Mouse (Mus musculus) lung, embryonic 15.5 days (tissue): ENCODE results near the gene Gpr179. TPM values are rescaled to one million over a fixed set of nuclear protein-coding genes. Genes with fewer than 3 reads are reported as not detected.

Experiments used
- ATAC-seq: fragments of 200-750 bp; cut with Nextera tagmentation; 2 replicates; pipeline ENCODE4 v1.8.0; 2017; ENCODE audit warnings: moderate number of reproducible peaks, borderline replicate concordance; ENCODE audit not compliant: low FRiP score, low TSS enrichment; ENCODE audit errors: extremely low read depth
- H3K27ac ChIP-seq: fragments of 300-500 bp; sonication (generic); 2 replicates; pipeline ENCODE4 v1.5.1; 2015; ENCODE audit warnings: moderate library complexity, mild to moderate bottlenecking, inconsistent platforms
- H3K27me3 ChIP-seq: fragments of 300-500 bp; sonication (generic); 2 replicates; pipeline ENCODE4 v1.6.1; 2015; ENCODE audit warnings: inconsistent platforms
- H3K36me3 ChIP-seq: fragments of 300-500 bp; sonication (generic); 2 replicates; pipeline ENCODE4 v1.6.1; 2015; ENCODE audit warnings: inconsistent platforms
- H3K4me1 ChIP-seq: fragments of 300-500 bp; sonication (generic); 2 replicates; pipeline ENCODE4 v1.6.1; 2015; ENCODE audit warnings: inconsistent platforms
- H3K4me2 ChIP-seq: fragments of 300-500 bp; sonication (generic); 2 replicates; pipeline ENCODE4 v1.6.1; 2015; ENCODE audit warnings: inconsistent platforms, mild to moderate bottlenecking, moderate library complexity
- H3K4me3 ChIP-seq: fragments of 300-500 bp; sonication (generic); 2 replicates; pipeline ENCODE4 v1.5.1; 2015; ENCODE audit warnings: mild to moderate bottlenecking, inconsistent platforms
- H3K9ac ChIP-seq: fragments of 300-500 bp; sonication (generic); 2 replicates; pipeline ENCODE4 v1.6.1; 2015; ENCODE audit warnings: inconsistent platforms
- H3K9me3 ChIP-seq: fragments of 300-500 bp; sonication (generic); 2 replicates; pipeline ENCODE4 v1.6.1; 2016; ENCODE audit warnings: inconsistent platforms
- WGBS: fragments of 180-500 bp; shearing (Covaris S2); methylation state at CpG from one replicate; pipeline ENCODE4 v1.1.7; 2015; 5-methylcytosine and 5-hydroxymethylcytosine counted together
- polyA plus RNA-seq: library from polyadenylated mRNA; unstranded; fragments of >200 nt; fragmentation: Nextera tagmentation; extraction: Ambion mirVana; gene quantifications from 2 replicates; pipeline ENCODE4 v1.2.1, GENCODE M21; 2015

The Gpr179 gene
- polyA plus RNA-seq, 1 experiment from 2014 or later, result 0.07 TPM

GRCm38 (mm10) chr11:97299939-97300338 is 51.9 kb downstream of the Gpr179 start:
- Histone ChIP-seq H3K27ac (no peak overlapping the region), H3K36me3 (no peaks in the 10 kb centered on the region), H3K4me1 (peaks cover 12% of the 10 kb centered on the region), H3K4me2 (no peak overlapping the region), H3K4me3 (no peak overlapping the region), H3K9me3 (no peaks in the 10 kb centered on the region), H3K9ac (no peak overlapping the region), H3K27me3 (no peaks in the 10 kb centered on the region)
- WGBS, result 78% methylated on average over 2 of the region's 2 CpGs
- no peak for ATAC-seq

- ATAC-seq, result no peak
- Histone ChIP-seq H3K27me3 (no peaks in the 10 kb centered on the region), H3K9me3 (no peaks in the 10 kb centered on the region), H3K27ac (no peak overlapping the region), H3K36me3 (no peaks in the 10 kb centered on the region), H3K4me3 (no peak overlapping the region), H3K4me2 (no peak overlapping the region), H3K9ac (no peak overlapping the region), H3K4me1 (no peaks in the 10 kb centered on the region)
- 79% methylated on average over 3 of the region's 4 CpGs for WGBS
Measured at GRCm38 (mm10) chr11:97296542-97296941, 55.3 kb downstream of the Gpr179 start.

GRCm38 (mm10) chr11:97292731-97293130 is 59.1 kb downstream of the Gpr179 start:
- 80% methylated on average over 1 of the region's 1 CpGs for WGBS
- H3K9ac ChIP-seq, result no peak overlapping the region
- no peak overlapping the region for H3K4me3 ChIP-seq
- H3K4me2 ChIP-seq, result no peak overlapping the region
- H3K27me3 ChIP-seq, result no peaks in the 10 kb centered on the region
- no peak overlapping the region for H3K27ac ChIP-seq
- H3K9me3 ChIP-seq, result no peaks in the 10 kb centered on the region
- no peaks in the 10 kb centered on the region for H3K4me1 ChIP-seq
- ATAC-seq, result no peak
- H3K36me3 ChIP-seq, result no peaks in the 10 kb centered on the region

DNA sequence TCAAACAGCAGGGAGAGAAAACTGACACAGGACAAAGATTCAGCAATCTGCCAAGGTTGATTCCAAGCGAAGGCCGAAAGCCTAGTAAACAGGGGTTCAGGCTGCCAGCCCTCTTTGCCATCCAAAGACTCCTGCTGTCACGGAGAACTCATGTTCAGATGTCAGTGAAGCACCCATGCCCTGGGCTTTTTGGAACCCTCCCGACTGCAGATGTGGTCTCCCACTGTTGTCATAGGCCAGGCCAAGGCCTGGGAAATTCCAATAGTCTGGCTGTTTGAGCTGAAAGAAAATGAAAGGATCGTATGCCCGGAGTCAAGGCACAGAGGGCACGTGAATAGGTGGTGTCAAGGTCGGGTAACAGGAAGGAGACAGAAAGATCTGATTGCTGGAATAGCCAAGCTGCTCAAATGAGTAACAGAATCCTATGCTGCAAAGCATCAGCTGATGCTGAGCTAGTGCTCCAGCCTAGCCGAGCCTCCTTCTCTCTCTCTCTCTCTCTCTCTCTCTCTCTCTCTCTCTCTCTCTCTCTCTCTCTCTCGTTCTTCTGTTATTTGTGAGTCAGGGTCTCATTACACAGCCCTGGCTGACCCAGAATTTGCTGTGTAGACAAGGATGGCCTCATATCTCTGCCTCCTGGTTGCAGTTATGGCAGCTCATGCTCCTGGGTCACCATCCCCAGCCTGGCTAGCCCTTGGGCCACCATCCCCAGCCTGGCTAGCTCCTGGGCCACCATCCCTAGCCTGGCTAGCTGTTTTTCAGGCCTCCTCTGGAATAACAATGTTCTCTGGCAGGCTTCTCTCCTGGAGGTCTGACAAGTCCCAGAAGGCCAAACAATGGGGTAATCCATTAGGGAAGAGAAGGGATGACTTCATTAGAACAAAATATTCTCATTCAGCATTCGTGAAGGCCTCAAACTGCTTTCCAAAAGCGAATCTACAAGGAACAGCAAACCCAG is 62.3 kb downstream of the Gpr179 start:
- H3K27ac ChIP-seq, result no peak overlapping the region
- 45% methylated on average over 12 of the region's 12 CpGs for WGBS
- no peak for ATAC-seq
- no peak overlapping the region for H3K4me3 ChIP-seq
- no peak overlapping the region for H3K9ac ChIP-seq
- no peaks in the 10 kb centered on the region for H3K9me3 ChIP-seq
- no peaks in the 10 kb centered on the region for H3K36me3 ChIP-seq
- no peak overlapping the region for H3K4me2 ChIP-seq
- no peaks in the 10 kb centered on the region for H3K4me1 ChIP-seq
- H3K27me3 ChIP-seq, result no peaks in the 10 kb centered on the region

DNA sequence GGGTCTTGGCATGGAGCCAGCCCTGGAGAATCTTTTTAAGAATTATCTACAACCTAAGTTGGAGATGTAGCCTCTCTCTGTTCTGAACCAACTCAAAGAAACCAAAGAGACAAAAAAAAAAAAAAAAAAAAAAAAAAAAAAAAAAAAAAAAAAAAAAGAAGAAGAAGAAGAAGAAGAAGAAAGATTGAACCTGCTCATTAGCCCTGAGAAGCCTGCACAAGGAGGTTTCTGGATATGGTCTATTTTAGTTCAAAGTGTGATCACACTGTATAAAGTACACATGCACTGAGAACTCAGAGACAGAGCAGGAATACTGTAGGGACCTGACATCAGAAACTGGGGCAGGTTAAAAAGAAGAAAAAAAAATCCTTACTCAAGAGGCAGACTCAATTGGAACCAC is 64.2 kb downstream of the Gpr179 start:
- ATAC-seq, result no peak
- Histone ChIP-seq H3K4me1 (no peaks in the 10 kb centered on the region), H3K27me3 (no peaks in the 10 kb centered on the region), H3K4me3 (no peak overlapping the region), H3K9me3 (no peaks in the 10 kb centered on the region), H3K4me2 (no peak overlapping the region), H3K9ac (no peak overlapping the region), H3K27ac (no peak overlapping the region), H3K36me3 (no peaks in the 10 kb centered on the region)

DNA sequence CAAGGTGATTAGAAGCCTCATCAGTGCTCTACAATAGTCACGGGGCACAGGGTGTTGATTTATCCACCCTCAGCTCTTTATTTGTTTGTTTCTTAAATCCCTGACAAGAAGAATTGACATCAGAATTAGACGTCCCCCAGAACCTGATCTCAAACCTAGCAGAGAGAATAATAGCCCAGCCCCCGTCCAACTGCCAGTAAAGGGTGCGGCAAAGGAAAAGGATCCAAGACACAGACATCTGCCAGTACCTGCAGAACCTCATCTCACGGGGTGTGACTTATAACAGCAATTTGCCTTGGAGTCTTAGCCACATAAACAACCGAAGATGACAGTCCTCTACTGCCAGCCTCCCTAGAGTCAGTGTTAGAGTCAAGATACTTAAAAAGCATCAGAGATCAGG is 64.9 kb downstream of the Gpr179 start:
- no peak for ATAC-seq

GRCm38 (mm10) chr11:97285852-97286775 is 65.8 kb downstream of the Gpr179 start:
- ATAC-seq, result no peak
- no peak overlapping the region for H3K9ac ChIP-seq
- 0 out of 2 replicates have a peak, but pooled peaks cover under 1% of the 10 kb centered on the region for H3K4me1 ChIP-seq
- no peak overlapping the region for H3K4me2 ChIP-seq
- 60% methylated on average over 9 of the region's 9 CpGs for WGBS
- no peaks in the 10 kb centered on the region for H3K9me3 ChIP-seq
- no peak overlapping the region for H3K27ac ChIP-seq
- H3K27me3 ChIP-seq, result no peaks in the 10 kb centered on the region
- no peak overlapping the region for H3K4me3 ChIP-seq
- H3K36me3 ChIP-seq, result no peaks in the 10 kb centered on the region

More for the DNA sequence above, 64.9 kb downstream of the Gpr179 start:
- WGBS, result 37% methylated on average over 6 of the region's 6 CpGs
- Histone ChIP-seq H3K4me2 (no peak overlapping the region), H3K27ac (no peak overlapping the region), H3K9me3 (no peaks in the 10 kb centered on the region), H3K4me1 (no peaks in the 10 kb centered on the region), H3K4me3 (no peak overlapping the region), H3K27me3 (no peaks in the 10 kb centered on the region), H3K36me3 (no peaks in the 10 kb centered on the region), H3K9ac (no peak overlapping the region)

GRCm38 (mm10) chr11:97284854-97285253 is 67.0 kb downstream of the Gpr179 start:
- 0 out of 2 replicates have a peak, but pooled peaks cover 6% of the 10 kb centered on the region for H3K4me1 ChIP-seq
- no peak for ATAC-seq
- no peak overlapping the region for H3K4me3 ChIP-seq
- no peak overlapping the region for H3K4me2 ChIP-seq
- H3K27ac ChIP-seq, result no peak overlapping the region
- no peaks in the 10 kb centered on the region for H3K9me3 ChIP-seq
- H3K9ac ChIP-seq, result no peak overlapping the region
- WGBS, result 69% methylated on average over 4 of the region's 4 CpGs
- no peaks in the 10 kb centered on the region for H3K36me3 ChIP-seq
- H3K27me3 ChIP-seq, result no peaks in the 10 kb centered on the region

- no peaks in the 10 kb centered on the region for H3K9me3 ChIP-seq
- no peak overlapping the region for H3K27ac ChIP-seq
- peaks cover 21% of the 10 kb centered on the region for H3K4me1 ChIP-seq
- ATAC-seq, result no peak
- 71% methylated on average over 6 of the region's 6 CpGs for WGBS
- H3K9ac ChIP-seq, result no peak overlapping the region
- H3K27me3 ChIP-seq, result no peaks in the 10 kb centered on the region
- no peaks in the 10 kb centered on the region for H3K36me3 ChIP-seq
- H3K4me2 ChIP-seq, result no peak overlapping the region
- H3K4me3 ChIP-seq, result no peak overlapping the region
Measured at GRCm38 (mm10) chr11:97282179-97282578, 69.7 kb downstream of the Gpr179 start.

Other genes with a start within 250 kb of the Gpr179 start
- gene Tbx21, start 236.7 kb downstream of the Gpr179 start, polyA plus RNA-seq, result 0.07 TPM in 1 of 2 replicates, not detected in the other
- 7.9 and 8.6 TPM in 2 replicates for gene Tbkbp1, start 200.6 kb downstream of the Gpr179 start, polyA plus RNA-seq
- 50.5 and 52.5 TPM in 2 replicates for gene Kpnb1, start 164.2 kb downstream of the Gpr179 start, polyA plus RNA-seq
- 73.6 and 76.0 TPM in 2 replicates for gene Npepps, start 71.4 kb downstream of the Gpr179 start, polyA plus RNA-seq
- 44.6 and 47.9 TPM in 2 replicates for gene Mrpl45, start 36.4 kb downstream of the Gpr179 start, polyA plus RNA-seq
- 3.4 and 3.6 TPM in 2 replicates for gene Socs7, start 10.5 kb upstream of the Gpr179 start, polyA plus RNA-seq
- gene Arhgap23, start 63.5 kb upstream of the Gpr179 start, polyA plus RNA-seq, result 7.0 and 7.4 TPM in 2 replicates
- 0.70 and 0.87 TPM in 2 replicates for gene 4933428G20Rik, start 148.3 kb upstream of the Gpr179 start, polyA plus RNA-seq
- 0.53 and 0.87 TPM in 2 replicates for gene Srcin1, start 224.1 kb upstream of the Gpr179 start, polyA plus RNA-seq